Mouse (Mus musculus): Measurements from ENCODE around the gene Mthfr.

DNA sequence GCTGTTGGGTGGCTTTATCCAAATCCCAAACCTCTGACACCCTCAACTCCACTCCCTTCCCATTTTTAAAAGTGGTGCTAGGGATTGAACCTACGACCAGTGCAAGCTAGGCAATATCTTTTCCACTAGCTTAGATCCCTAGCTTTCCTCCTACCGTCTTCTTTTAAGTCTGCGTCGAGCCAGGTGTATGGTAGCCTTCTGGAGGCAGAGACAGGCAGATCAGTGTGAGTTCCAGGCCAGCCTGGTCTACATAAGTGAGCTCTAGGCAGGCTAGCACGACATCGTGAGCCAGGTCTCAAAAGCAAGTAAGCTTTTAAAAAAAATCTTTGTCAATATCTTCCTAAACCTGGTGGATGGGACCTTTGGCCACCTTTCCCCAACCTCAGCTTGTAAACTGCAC, 37.0 kb downstream of the Mthfr start:
- TF ChIP-seq ZNF384 (IDR thresholded peaks at IDR 0.05; ENCODE audit: low read depth, low read length) (no peak), MAFK (IDR thresholded peaks at IDR 0.05; ENCODE audit: insufficient read depth, low read depth, low read length) (no peak), CHD2 (IDR thresholded peaks at IDR 0.05; ENCODE audit: low read depth, low read length) (no peak)

Measured in ES-E14 (cell line).